Mouse (Mus musculus) intestine, embryonic 15.5 days (tissue): ENCODE data around the gene Tuba1a. TPM values are rescaled to one million over a fixed set of nuclear protein-coding genes. Genes with fewer than 3 reads are reported as not detected.

Experiments used
- ATAC-seq: fragments of 200-750 bp; cut with Nextera tagmentation; 2 replicates; pipeline ENCODE4 v1.8.0; 2017; ENCODE audit warnings: moderate TSS enrichment, moderate library complexity
- H3K27ac ChIP-seq: fragments of 300-500 bp; sonication (generic); 2 replicates; pipeline ENCODE4 v1.5.1; 2015; ENCODE audit warnings: mild to moderate bottlenecking, inconsistent platforms
- H3K27me3 ChIP-seq: fragments of 300-500 bp; sonication (generic); replicated peaks from 2 replicates; pipeline ENCODE4 v1.6.1; 2015; ENCODE audit warnings: inconsistent platforms
- H3K36me3 ChIP-seq: fragments of 300-500 bp; sonication (generic); 2 replicates; pipeline ENCODE4 v1.6.1; 2015; ENCODE audit warnings: inconsistent platforms
- H3K4me1 ChIP-seq: fragments of 300-500 bp; sonication (generic); replicated peaks from 2 replicates; pipeline ENCODE4 v1.6.1; 2015; ENCODE audit warnings: inconsistent platforms
- H3K4me2 ChIP-seq: fragments of 300-500 bp; sonication (generic); replicated peaks from 2 replicates; pipeline ENCODE4 v1.6.1; 2015; ENCODE audit warnings: mild to moderate bottlenecking, inconsistent platforms
- H3K4me3 ChIP-seq: fragments of 300-500 bp; sonication (generic); replicated peaks from 2 replicates; pipeline ENCODE4 v1.5.1; 2015; ENCODE audit warnings: inconsistent platforms
- H3K9ac ChIP-seq: fragments of 300-500 bp; sonication (generic); 2 replicates; pipeline ENCODE4 v1.6.1; 2015; ENCODE audit warnings: inconsistent platforms
- H3K9me3 ChIP-seq: fragments of 300-500 bp; sonication (generic); 2 replicates; pipeline ENCODE4 v1.6.1; 2016; ENCODE audit warnings: inconsistent platforms
- WGBS: fragments of 180-500 bp; shearing (Covaris S2); methylation state at CpG from one replicate; pipeline ENCODE4 v1.1.7; 2015; 5-methylcytosine and 5-hydroxymethylcytosine counted together
- polyA plus RNA-seq: library from polyadenylated mRNA; unstranded; fragments of >200 nt; fragmentation: Nextera tagmentation; extraction: Ambion mirVana; gene quantifications from 2 replicates; pipeline ENCODE4 v1.2.1, GENCODE M21; 2015

Tuba1a gene
- polyA plus RNA-seq, 1 experiment from 2014 or later: 999 TPM

GRCm38 (mm10) chr15:98901530-98901929, 52.0 kb downstream of the Tuba1a start:
- Histone ChIP-seq H3K9ac (no peak overlapping the region), H3K4me2 (no peak overlapping the region), H3K4me1 (peaks cover 14% of the 10 kb centered on the region), H3K27ac (no peak overlapping the region), H3K9me3 (no peaks in the 10 kb centered on the region), H3K27me3 (peaks cover 29% of the 10 kb centered on the region), H3K4me3 (no peak overlapping the region), H3K36me3 (peaks cover 7% of the 10 kb centered on the region; the same call in 1 of the 2 replicates)
- ATAC-seq: no peak
- WGBS: 57% methylated on average over 1 of the region's 1 CpGs

Other genes with a start within 250 kb of the Tuba1a start
- 0.67 and 0.92 TPM in 2 replicates for gene Ccdc65, start 245.5 kb downstream of the Tuba1a start, polyA plus RNA-seq
- gene Fkbp11, start 225.5 kb downstream of the Tuba1a start, polyA plus RNA-seq: 68.0 and 117 TPM in 2 replicates
- 39.8 and 43.6 TPM in 2 replicates for gene Arf3, start 190.5 kb downstream of the Tuba1a start, polyA plus RNA-seq
- not detected in 2 replicates for gene Wnt10b, start 175.6 kb downstream of the Tuba1a start, polyA plus RNA-seq
- gene Wnt1, start 163.8 kb downstream of the Tuba1a start, polyA plus RNA-seq: not detected in 2 replicates
- gene Ddn, start 144.2 kb downstream of the Tuba1a start, polyA plus RNA-seq: not detected in 2 replicates
- 88.3 and 89.0 TPM in 2 replicates for gene Prkag1, start 122.2 kb downstream of the Tuba1a start, polyA plus RNA-seq
- gene Kmt2d, start 82.5 kb downstream of the Tuba1a start, polyA plus RNA-seq: 9.6 and 10.4 TPM in 2 replicates
- gene Rhebl1, start 59.2 kb downstream of the Tuba1a start, polyA plus RNA-seq: 10.8 and 12.5 TPM in 2 replicates
- gene Dhh, start 55.2 kb downstream of the Tuba1a start, polyA plus RNA-seq: 0.96 and 1.1 TPM in 2 replicates
- gene Lmbr1l, start 35.5 kb downstream of the Tuba1a start, polyA plus RNA-seq: 18.6 and 19.0 TPM in 2 replicates
- 1,296 and 1,330 TPM in 2 replicates for gene Tuba1b, start 19.1 kb downstream of the Tuba1a start, polyA plus RNA-seq
- gene Gm49450, start 152 bp downstream of the Tuba1a start, polyA plus RNA-seq: not detected in 2 replicates
- gene Tuba1c, start 76.2 kb upstream of the Tuba1a start, polyA plus RNA-seq: 253 and 271 TPM in 2 replicates
- 46.9 and 48.1 TPM in 2 replicates for gene Prph, start 101.5 kb upstream of the Tuba1a start, polyA plus RNA-seq
- gene Troap, start 120.9 kb upstream of the Tuba1a start, polyA plus RNA-seq: 24.7 and 25.4 TPM in 2 replicates
- gene C1ql4, start 134.1 kb upstream of the Tuba1a start, polyA plus RNA-seq: 0.09 TPM in 1 of 2 replicates, not detected in the other
- 37.4 and 39.0 TPM in 2 replicates for gene Dnajc22, start 139.5 kb upstream of the Tuba1a start, polyA plus RNA-seq
- gene Spats2, start 172.2 kb upstream of the Tuba1a start, polyA plus RNA-seq: 26.6 and 34.7 TPM in 2 replicates